Mouse (Mus musculus): ENCODE results near the gene Nubp2.

DNA sequence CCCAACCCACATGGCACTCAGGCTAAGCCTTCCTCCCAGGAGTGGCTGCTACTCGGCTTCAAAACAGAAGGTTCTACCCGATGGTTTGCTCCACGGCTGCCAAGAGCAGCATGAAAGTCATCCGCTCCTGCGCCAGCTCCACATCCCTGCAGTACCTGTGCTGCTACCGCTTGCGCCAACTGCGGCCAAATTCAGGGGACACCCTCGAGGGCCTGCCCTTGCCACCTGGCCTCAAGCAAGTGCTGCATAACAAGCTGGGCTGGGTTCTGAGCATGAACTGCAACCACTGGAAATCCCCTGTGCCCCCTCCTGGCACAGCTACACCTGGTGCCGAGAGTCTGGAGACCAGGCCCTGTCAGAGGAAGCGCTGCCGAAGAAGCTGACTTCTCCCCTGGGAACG lies 5.2 kb upstream of the Nubp2 start:
- TF ChIP-seq CTCF (IDR thresholded peaks at IDR 0.05) (no peak), POLR2A (IDR thresholded peaks at IDR 0.05; ENCODE audit: insufficient read depth, low read depth, low read length) (no peak), EP300 (IDR thresholded peaks at IDR 0.05; ENCODE audit: insufficient read depth, low read depth, low read length) (no peak)

Data from heart, adult 2 months (tissue).